Mouse (Mus musculus) regulatory T cell (primary cell): ENCODE measurements around the gene Gprin1.

Experiments used
- in situ Hi-C: fragments of 300-600 bp; cut with MboI, MseI; formaldehyde crosslinking; loops from one replicate; pipeline ENCODE4 v1.15.1; 2025; ENCODE audit warnings: high pct_unique_total_duplicates

The Gprin1 gene

DNA sequence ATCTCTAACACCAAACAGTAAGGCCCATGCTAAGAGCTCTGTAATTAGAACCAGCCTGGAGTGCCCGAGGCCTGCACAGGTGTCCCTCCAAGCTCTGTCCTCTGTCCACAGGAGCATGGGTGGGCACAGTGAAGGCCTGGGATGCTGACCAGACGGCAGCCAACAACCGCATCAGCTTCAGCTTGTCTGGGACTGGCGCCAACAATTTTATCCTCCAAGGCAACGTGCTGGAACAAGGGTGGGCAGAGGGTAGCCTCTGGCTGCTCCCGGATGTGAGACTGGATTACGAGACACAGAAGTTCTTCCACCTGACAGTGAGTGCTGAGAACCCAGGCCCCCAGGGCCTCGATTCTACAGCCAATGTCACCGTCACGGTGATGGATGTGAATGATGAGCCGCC is 23.5 kb downstream of the Gprin1 start:
- in situ Hi-C loops, result loop anchor here (10.0 kb wide), 1 partner anchor 1541 kb away; no protein-coding TSS in a partner anchor

DNA sequence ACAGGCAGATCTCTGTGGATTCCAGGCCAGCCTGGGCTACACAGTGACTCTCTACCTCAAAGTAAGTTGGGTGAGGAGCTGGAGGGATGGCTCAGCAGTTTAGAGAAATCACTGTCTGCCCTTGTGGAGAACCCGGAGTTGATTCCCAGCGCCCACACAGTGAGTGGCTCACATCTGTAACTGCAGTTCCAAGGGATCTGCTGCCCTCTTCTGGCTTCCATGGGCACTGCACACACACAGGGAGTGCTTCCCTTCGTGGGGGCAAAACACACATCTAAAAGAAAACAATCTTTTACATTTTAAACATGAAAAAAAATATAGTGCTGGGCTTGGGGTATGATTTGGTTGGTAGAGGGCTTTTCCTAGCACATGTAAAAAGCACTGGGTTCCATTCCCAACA is 26.5 kb downstream of the Gprin1 start:
- in situ Hi-C loops, result loop anchor here (10.0 kb wide), 1 partner anchor 1538 kb away; no protein-coding TSS in a partner anchor

DNA sequence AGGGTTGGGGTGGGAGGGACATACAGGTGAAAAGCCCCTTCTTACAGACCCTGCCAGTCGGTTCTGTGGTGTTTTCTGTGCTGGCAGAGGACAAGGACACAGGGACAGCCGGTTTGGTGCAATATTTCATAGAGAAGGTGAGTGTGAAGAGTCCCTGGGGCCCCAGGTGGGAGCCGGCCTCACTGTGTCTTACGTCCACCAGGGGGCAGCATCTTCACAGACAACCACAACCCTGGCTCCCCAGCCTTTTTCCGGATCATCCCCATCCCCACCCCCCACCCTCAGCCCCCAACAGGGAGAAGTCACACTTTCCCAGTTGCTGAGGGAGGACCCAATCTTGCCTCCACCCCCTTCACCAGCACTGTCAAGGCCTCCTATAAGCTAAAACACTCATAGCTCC is 32.8 kb downstream of the Gprin1 start:
- in situ Hi-C loops, result no loop called here

DNA sequence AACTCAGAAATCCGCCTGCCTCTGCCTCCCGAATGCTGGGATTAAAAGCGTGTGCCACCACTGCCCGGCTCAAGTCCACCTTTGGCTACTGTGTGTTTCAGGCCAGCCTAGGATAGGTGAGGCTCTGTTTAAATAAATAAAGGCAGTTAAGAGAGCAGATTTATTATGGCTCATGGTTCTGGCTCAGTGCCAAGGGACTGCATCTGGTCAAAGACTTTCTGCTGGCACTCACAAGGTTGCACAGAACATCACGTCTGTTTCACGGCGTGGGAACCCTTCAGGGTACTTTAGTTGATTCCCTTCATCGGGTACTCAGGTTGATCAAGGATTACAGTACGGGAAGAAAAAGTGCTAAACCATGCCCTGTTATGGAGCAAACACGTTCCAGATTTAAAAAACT is 34.7 kb downstream of the Gprin1 start:
- in situ Hi-C loops, result no loop called here

DNA sequence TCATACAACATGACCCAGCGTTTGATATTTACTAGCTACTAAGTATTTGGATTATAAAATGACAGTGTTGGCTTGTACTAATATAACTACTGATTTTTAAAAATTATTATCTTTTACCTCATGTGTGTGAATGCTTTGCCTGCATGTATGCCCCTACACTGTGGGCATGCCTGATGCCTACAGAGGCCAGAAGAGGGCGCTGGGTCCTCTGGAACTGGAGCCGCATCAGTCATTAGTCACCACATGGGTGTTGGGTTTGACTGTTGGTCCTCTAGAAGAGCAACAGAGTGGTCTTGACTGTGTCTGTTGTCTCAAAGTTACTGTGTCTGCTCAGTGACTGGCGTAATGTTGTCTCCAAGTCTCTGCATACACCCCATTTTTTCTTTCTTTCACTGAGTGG is 35.3 kb downstream of the Gprin1 start:
- in situ Hi-C loops, result no loop called here

DNA sequence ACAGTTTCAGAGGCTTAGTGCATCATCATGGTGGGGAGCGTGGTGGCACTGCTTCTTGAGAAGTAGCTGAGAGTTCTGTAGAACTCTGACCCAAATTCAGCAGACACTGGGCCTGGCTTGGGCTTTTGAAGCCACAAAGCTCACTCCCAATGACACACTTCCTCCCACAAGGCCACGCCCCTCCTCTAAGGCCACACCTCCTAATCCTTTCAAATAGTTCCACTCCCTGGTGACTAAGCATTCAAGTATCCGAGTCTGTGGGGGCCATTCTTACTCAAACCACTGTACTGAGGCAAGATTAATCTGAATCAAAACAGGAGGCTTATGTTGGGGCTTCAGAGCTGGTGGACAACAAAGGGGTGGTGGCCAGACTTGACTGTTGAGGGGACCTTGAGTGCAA is 38.8 kb downstream of the Gprin1 start:
- in situ Hi-C loops, result no loop called here

DNA sequence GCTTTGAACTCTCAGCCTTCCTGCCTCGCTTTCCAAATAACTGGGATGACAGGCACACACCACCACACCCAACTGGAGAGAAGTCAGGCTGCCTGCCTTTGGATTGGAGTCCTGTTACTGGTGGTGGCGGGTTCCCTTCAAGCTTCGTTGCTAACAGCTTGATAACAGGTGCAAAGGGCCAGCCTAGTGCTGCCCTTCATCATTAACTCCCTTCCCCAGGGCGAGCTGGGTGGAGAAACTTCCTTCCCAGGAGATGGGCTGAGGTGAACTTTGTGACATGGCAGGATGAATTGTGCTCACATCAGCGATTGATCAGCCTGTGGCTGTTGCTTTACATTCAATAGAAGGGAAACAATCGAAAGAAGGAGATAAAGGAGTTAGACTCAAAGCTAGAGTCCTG is 44.8 kb downstream of the Gprin1 start:
- in situ Hi-C loops, result loop anchor here (5.0 kb wide), 1 partner anchor 502 kb away; the partner anchor contains the start of gene Nsd1

DNA sequence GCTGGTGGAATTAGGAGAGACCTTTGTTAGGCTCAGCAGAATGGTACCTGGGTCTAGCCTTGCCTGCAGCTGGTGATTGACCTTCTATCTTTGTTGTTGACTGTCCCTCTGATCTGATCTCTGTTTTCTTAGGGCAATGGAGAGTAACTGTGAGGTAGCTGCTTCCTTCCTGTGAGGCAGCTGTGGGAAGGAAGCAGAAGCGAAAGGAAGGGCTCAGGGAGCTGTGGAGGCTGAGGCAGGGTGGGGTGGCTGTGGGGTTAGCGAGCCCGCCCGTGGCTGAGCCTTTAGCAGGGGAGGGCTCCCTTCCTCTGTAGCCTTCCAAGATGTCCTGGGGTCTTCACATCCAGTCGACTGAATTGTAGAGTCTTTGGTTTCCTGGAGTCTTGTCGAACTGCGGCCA is 47.2 kb downstream of the Gprin1 start:
- in situ Hi-C loops, result loop anchor here (5.0 kb wide), 1 partner anchor 505 kb away; the partner anchor contains the start of gene Nsd1

DNA sequence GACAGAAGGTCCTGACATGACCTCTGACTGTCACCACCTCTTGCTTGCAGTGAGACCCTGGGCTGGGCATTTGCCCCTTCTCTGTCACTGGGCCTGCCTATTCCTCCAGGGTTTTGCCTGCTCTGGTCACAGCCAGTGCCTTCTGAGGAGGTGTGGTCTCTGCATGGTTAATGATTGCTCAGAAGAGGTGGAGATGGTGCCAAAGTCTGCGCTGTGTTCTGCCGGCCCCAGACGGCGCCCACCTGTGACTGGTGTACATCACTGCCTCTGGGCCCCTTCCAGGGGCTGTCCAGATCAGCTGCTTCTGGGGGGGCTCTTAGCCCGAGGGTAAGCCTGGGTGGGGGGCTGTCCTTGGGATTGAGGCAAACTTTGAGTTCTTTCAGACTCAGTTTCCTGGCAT is 48.4 kb downstream of the Gprin1 start, which contains the start of gene Cdhr2:
Gene Cdhr2 (plus strand): TSS at position 219 of the 400 bp plus-strand sequence.
- in situ Hi-C loops, result loop anchor here (5.0 kb wide), 1 partner anchor 506 kb away; the partner anchor contains the start of gene Nsd1

DNA sequence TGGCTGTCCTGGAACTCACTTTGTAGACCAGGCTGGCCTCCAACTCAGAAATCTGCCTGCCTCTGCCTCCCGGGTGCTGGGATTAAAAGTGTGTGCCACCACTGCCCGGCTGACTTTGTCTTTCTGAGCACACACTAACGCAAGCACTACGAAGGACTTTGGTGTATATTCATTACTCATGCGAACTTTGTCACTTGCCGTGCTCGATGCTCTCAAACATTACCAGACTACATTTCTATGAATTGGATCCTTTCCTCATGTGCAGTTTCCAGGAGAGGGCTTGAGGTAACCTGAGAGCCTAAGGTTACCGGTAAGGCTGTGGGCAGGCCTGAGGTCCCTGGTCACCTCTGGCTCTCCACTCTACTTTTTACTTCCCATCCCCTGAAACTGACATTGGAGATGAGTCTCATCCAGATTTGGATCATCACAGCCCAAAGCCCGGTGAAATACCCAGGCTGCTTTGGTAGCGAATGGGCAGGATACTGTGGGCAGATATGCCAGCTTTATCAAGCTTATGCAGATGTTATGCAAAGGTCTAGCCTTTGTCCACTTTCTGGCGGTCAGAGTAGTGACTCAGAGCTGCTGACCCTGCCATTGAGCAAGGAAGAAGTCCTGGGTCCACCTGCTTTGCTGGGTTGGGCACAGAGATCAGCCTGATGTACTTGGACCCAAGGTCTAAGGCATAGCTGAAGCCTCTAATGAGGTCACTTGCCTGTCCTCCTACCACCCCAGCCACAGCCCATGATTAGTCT is 54.0 kb downstream of the Gprin1 start:
- in situ Hi-C loops, result no loop called here

DNA sequence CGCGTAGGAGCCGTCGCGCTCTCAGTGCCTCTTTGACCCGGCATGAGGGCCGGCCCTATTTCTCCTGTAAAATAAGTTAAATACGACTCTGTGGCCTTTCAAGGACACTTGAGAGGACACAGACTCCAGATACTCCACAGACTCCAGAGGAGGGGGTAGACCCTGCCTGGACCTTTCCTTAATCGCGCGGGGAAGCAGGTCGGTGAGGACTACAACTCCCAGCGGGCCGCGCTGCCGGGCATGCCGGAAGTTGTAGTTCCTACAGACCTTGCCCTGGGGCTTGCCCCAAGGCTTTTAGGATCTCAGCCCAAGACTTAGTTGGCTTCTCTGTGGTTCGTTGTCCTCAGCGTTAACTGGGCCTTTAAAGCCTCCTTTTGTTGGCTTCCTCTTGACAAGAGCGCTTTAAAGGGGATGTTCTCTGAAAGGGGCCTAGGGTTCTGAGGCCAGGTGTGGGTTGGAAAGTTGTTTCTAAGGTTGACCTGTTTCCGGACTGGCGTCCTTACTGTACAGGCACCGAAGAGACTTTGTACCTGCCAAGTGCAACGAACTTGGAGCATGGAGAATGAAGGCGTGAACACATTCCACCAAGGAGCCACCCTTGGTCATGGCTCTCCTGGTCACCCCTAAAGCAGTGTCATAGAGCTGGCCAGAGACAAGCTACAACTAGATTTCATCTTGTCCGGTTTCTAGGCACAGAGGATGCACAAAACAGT is 55.2 kb downstream of the Gprin1 start:
- in situ Hi-C loops, result loop anchor here (5.0 kb wide), 2 partner anchors 72 to 413 kb away; partner anchors contain the start of genes Faf2 and Zfp346

DNA sequence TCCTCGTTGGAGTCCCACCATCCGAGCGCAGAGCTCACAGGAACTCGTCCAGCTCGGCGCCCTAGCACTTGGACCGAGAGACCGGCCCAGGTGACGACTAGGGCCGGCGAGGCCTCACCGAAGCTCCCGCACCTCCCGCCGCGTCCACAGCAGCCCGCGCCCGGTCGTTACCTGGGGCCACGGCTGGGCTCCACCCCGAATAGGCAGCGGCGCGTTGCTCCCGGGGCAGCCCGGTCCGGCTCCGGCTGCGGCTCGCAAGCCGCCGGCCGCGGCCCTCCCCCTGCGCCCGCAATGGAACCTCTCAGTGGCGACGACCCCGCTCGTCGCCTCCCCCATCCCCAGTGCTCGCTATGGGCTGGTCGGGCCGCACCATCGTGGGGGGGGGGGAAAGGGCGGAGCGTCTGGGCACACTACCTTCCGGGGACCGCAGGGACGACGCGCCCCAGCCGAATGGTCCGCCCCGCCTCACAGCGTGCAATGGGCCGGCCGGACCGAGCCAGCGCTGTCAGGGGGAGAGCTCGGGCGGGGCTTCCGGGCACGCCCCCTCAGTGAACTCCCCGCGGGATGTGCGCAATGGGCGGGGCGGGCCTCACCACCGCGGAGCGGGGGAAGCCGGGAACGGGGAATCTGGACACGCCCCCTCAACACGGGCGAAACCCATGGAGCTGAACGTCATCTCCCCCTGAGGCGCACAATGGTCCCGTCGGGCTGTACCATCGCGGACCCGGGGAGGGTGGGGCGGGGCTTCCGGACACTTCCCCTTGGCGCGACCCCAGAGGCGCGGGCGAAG is 55.9 kb downstream of the Gprin1 start, which contains the start of gene Rnf44:
Gene Rnf44 (minus strand): TSS at position 350 of the 790 bp plus-strand sequence.
- in situ Hi-C loops, result loop anchor here (5.0 kb wide), 2 partner anchors 71 to 414 kb away; partner anchors contain the start of genes Faf2 and Zfp346

DNA sequence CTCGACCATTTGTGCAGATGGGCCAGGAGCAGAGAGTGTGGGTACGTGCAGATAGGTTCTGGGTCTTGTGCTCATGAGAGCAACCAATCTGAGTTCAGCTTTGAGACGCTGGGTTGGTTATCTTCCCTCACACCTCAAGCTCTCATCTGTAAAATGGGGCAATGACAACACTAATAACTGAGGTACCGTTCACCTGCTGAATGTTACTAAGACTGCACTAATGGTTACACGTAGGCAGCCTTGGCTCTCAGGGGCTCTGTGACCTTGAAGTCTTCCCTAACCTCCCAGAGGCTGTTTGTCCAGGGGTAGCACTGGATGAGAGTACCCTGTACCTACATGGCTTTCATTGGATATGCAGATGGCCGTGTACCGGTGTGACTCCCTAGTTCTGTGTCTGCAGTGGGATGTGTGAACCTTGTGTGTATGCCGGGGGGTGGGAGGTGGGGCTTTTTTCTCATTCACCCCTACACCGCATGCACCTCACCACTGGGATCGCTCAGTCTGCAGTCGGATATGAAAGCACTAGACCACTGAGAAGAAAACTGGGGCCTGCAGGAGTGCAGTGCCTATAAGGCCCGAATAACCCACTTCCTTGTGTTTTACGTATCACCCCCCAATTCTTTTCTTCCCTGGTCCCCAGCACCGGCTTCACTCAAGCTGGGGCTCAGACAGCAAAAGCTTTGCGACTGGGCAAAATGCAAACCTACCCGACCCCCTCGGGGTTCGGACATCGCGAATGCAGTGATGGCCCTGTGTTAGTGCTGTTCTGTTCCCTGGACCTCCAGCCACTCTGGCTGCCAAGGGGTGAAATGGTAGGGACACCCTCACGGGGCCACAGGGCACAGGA is 56.7 kb downstream of the Gprin1 start:
- in situ Hi-C loops, result loop anchor here (5.0 kb wide), 2 partner anchors 71 to 414 kb away; partner anchors contain the start of genes Faf2 and Zfp346

DNA sequence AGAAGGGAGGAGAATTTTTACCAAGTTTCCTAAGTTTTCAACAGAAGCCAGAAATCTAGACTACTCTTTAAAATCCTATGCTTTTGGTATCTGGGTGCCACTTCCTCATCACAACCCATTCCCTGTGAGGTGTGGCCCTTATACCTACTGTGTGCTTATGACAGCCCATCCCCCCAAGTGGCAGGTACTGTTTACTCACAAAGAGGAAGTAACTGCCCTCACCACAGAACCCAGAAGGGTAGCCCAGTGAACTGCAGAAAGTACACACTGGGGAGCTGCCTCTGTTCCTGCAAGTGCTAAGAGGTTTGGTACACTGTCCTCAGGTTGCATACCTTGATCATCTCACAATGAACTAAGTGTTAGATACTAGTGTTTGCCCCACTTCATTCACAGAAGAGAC is 57.9 kb downstream of the Gprin1 start:
- in situ Hi-C loops, result loop anchor here (5.0 kb wide), 2 partner anchors 69 to 416 kb away; partner anchors contain the start of genes Faf2 and Zfp346

DNA sequence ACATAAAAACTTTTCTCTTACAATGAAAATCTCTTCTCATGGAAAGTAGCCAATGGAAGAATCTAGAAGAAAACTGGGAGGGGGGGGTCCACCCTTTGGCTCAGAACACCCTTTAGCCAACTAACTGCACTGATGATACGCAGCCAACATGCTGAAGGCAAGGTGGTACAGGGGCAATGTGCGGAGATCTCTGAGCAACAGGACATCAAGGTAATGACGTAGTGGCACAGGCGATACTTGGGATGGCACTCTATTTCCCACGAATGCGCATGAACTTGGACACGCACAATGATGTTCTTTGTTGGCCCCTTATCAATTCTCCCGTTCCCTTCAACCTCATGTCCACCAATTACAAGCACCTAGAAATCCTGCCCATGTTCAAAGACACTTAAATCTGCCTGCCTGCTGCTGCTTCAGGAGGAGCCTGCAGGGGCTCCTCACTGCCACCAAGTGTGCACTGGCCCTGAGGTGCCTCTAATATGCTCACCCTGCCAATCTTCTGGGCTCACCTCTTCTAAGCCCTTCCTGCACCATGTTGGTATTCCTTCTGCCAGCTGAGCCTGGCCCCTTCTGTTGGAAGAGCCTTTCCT is 59.4 kb downstream of the Gprin1 start:
- in situ Hi-C loops, result loop anchor here (5.0 kb wide), 2 partner anchors 68 to 417 kb away; partner anchors contain the start of genes Faf2 and Zfp346

DNA sequence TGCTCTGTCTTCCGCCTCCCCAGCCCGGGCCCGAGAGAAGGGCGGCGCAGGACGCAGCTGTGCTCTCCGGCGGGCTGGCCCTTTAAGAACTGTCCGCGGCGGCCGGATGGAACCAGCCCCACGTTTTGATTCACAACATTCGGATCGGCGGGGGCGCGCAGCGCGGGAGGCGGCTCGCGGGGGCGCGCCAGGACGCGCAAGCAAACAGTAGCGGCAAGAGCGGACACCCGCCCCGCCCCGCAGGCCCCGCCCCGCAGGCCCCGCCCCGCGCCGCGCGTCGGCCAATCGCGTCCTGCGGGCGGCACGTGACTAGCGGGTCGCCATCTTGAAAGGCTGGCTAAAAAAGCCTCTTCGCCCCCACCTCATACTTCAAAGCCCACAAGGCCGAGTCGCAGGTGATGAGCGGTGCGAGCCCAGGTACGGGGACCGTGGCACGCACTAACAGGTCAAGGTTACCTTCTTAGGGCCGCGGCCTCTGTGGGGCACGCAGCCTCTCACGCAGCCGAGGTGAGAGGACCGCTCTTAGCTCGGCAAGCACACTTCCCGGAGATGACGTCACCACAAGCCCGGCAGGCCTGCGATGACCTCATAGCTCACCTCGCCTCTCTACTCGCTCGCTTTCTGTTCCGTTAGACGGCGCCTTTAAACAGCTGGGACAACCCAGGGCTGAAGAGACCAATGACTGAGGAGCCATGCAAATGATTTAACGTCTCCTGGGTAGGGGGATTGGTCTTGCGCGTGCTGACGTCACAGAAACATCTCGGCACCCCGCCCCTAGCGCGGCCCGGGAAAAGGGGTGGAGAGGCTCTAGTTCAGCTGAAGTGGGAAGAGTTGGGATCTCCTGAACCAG is 61.9 kb downstream of the Gprin1 start:
- in situ Hi-C loops, result no loop called here

DNA sequence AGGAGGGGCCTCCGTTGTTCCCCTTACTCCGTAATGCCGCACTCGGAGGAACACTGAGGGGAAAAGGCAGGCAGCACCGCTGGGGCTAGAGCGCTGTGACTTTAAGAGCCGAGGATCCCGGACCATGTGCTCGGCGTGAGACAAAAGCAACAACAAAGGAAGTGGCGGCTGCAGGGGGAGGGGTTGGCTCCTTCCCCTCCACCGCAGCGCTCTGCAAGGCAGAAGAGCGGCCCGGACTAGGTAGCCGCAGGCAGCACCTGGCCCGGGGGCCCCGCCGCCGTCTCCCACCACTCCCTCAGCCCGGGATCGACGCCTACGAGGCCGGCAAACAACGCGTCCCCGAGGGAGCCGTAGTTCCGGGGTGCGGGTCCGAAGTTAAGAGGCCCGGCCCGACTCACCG is 62.6 kb downstream of the Gprin1 start:
- in situ Hi-C loops, result no loop called here
